Mouse (Mus musculus) T-cell, adult 2 months (primary cell): Measurements from ENCODE around the gene Defb45.

Experiments
- DNase-seq: peaks from one replicate; pipeline ENCODE4 v3.0.0; 2022; ENCODE audit warnings: low spot score

Defb45 gene

GRCm38 (mm10) chr2:152607746-152608145 lies 8.5 kb upstream of the Defb45 start:
- DNase-seq: no peak

DNA sequence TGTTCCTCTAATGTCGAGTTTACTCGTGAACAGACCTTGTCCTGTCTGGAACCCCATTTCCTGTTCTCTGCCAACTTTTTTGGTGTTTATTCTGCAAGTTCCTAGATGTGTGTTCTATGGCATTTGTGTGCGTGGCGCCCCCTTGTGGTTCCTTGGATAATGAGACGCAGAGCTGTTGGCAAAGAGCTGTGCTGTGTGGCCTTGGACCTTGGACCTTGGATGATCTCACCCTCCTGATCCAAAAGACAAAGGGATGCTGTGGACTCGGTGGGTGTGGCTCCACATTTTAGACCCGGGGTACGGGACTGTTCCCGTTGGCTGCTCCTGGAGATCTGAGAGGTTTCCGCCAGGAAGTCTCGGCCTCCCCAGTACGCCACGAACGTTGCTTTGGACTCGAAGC lies 4.9 kb upstream of the Defb45 start, which contains the start of gene Defb36:
TSS of gene Defb36 (plus strand) at position 271 of the 400 bp plus-strand sequence.
- no peak for DNase-seq

- no peak for DNase-seq
Measured at GRCm38 (mm10) chr2:152601275-152601960, 2.2 kb upstream of the Defb45 start.

- DNase-seq: no peak
Measured at GRCm38 (mm10) chr2:152600076-152600475, 877 bp upstream of the Defb45 start.

DNA sequence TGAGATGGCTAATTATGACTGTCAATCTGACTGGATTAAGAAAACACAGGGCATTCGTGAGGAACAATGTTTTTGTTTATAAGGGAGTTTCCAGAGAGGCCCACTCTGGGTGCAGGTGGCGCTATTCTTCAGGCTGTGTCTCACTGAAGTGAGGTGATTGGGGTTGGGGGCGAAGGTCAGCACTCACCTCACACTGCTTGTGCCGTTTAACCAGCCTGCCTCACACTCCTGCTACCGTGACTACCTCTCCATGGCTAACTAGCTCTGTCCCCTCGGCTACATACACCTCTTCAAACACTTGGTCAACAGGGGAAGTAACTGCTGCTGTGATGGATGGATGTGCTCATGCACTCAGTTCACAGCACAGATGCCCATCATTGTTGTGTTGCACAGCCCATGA lies 10.2 kb downstream of the Defb45 start:
- no peak for DNase-seq

DNA sequence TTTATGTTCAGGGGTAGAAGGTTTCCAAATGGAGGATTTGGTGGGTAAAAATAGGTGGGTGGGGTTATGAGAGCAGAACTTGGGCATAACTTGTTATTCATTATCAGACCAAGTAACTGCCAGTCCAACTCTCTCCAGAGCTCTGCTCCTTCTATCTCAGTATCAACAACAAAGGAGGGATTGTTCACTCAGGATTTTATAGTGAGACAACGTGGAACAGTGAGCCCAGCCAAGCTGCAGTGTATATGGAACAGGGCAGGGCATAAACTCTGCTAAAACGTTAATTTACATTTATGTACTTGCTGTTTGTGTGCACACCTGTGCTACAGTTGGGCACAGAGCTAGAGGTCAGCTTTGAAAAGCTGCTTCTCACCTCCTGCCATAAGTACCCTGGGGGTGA lies 10.7 kb downstream of the Defb45 start:
- no peak for DNase-seq

- no peak for DNase-seq
Measured at GRCm38 (mm10) chr2:152586926-152587560, 12.2 kb downstream of the Defb45 start.

DNA sequence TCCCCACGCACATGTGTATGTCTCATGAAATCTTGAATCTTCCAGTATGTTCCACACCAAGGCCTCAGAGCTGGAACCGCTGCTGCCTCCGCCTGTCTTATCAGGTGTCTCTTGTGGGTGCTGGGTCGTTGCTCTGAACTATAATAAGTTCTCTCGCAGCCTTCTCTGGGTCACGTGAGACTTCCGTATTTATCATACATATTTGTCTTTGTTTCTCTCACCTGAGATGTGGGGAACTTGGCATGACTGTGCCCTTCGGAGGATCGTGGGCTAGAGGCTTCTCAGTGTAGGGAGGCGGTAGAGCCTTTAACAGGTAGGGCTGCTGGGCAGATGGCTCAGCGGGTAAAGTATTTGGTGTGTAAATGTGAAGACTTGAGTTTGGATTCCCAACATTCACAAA lies 18.6 kb downstream of the Defb45 start:
- no peak for DNase-seq

- DNase-seq: no peak
Measured at GRCm38 (mm10) chr2:152580107-152580506, 19.1 kb downstream of the Defb45 start, which contains the start of gene Defb19. Defb19 (minus strand) TSS chr2:152580312.

GRCm38 (mm10) chr2:152573484-152573883 lies 25.7 kb downstream of the Defb45 start:
- DNase-seq: no peak

GRCm38 (mm10) chr2:152572114-152572794 lies 26.9 kb downstream of the Defb45 start, which contains the start of gene Defb21:
Defb21 (plus strand) TSS chr2:152572744.
- DNase-seq: no peak

DNA sequence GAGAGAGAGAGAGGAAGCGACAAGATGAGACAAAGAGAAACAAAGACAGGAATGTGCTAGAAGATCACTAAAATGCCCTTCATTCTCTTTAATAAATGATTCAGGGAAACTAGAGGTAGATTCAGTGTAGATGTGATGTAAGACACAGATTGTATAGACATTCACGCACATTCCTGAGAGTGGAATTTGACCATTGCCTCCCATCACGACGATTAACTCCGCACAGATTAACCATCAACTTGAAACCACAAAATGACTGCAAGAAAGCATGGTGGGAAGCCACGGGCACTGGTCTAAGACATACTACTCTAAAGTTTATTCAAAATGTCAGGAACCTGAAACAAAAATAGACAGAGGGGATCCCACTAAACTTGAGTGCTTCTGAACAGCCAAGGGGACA lies 28.9 kb downstream of the Defb45 start:
- no peak for DNase-seq

GRCm38 (mm10) chr2:152569881-152570280 lies 29.3 kb downstream of the Defb45 start:
- DNase-seq: no peak

DNA sequence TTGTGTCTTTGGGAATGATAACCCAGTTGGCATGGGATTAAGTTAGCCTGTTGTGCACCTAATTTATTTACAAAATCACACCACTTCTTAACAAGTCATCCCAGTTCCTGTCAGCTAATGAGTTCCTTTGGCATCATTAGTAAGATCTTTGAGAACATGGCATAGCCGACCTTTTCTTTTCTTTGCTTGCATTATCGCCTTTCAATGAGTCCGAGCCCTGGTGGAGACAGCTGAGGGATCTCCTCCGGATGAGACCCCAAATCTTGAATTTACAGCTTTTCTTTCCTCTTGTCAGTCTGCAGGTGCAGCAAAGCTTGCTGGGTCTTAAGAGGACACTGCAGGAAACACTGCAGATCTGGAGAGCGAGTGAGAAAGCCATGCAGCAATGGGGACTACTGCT lies 30.2 kb downstream of the Defb45 start, which contains the start of gene Gm17416:
TSS of gene Gm17416 (plus strand) at position 301 of the 400 bp plus-strand sequence.
- DNase-seq: no peak

- no peak for DNase-seq
Measured at GRCm38 (mm10) chr2:152556655-152557054, 42.5 kb downstream of the Defb45 start.

GRCm38 (mm10) chr2:152553774-152554423 lies 45.3 kb downstream of the Defb45 start:
- no peak for DNase-seq

GRCm38 (mm10) chr2:152548124-152548523 lies 51.1 kb downstream of the Defb45 start:
- no peak for DNase-seq

DNA sequence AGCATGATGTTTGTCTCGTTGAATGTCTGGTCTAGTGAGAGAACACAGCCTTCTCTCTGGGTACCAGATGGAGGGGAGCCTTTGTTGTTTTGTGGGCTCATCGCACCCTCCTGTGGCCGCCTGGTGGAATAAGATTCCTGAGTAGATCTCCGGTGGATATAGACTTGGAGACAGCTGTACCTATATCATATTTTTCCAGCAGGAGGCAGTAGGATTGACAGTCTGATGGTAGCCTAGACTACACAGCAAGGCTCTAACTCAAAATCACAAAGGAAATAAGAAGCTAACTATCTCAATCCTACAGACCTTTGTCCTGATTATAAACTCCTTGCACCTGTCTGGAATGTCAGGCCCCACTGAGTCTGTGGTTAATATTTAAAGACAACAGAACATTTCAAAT lies 54.5 kb downstream of the Defb45 start:
- no peak for DNase-seq

- DNase-seq: no peak
Measured at GRCm38 (mm10) chr2:152543478-152543877, 55.7 kb downstream of the Defb45 start.
